Mouse (Mus musculus): ENCODE measurements around the gene Tle2. TPM values are rescaled to one million over a fixed set of nuclear protein-coding genes. Genes with fewer than 3 reads are reported as not detected.
A peak's percentile ranks its signal among the peaks of the same experiment; 100 is the strongest.

The Tle2 gene
- total RNA-seq, 2 experiments from 2014 or later: 31.6 to 31.8 TPM

- DNase-seq (ENCODE audit: low spot score in 2 of 2): no peak
Measured at GRCm38 (mm10) chr10:81572975-81573374, 1.4 kb upstream of the Tle2 start.

GRCm38 (mm10) chr10:81575208-81575631, 859 bp downstream of the Tle2 start:
- DNase-seq (ENCODE audit: low spot score in 2 of 2): no peak

- no peak for DNase-seq (ENCODE audit: low spot score in 2 of 2)
Measured at GRCm38 (mm10) chr10:81575695-81576094, 1.3 kb downstream of the Tle2 start.

GRCm38 (mm10) chr10:81579967-81580366, 5.6 kb downstream of the Tle2 start:
- DNase-seq (ENCODE audit: low spot score in 2 of 2): no peak

GRCm38 (mm10) chr10:81580441-81581070, 6.2 kb downstream of the Tle2 start:
- DNase-seq (ENCODE audit: low spot score in 2 of 2): no peak

GRCm38 (mm10) chr10:81583347-81583746, 9.0 kb downstream of the Tle2 start:
- DNase-seq (ENCODE audit: low spot score in 2 of 2): no peak

- DNase-seq (ENCODE audit: low spot score in 2 of 2): no peak
Measured at GRCm38 (mm10) chr10:81588739-81589138, 14.4 kb downstream of the Tle2 start.

- no peak for DNase-seq (ENCODE audit: low spot score in 2 of 2)
Measured at GRCm38 (mm10) chr10:81591846-81592245, 17.5 kb downstream of the Tle2 start.

- DNase-seq (ENCODE audit: low spot score in 2 of 2): no peak
Measured at GRCm38 (mm10) chr10:81592631-81593030, 18.3 kb downstream of the Tle2 start.

- no peak for DNase-seq (ENCODE audit: low spot score in 2 of 2)
Measured at GRCm38 (mm10) chr10:81593223-81593622, 18.9 kb downstream of the Tle2 start.

GRCm38 (mm10) chr10:81593935-81594334, 19.6 kb downstream of the Tle2 start:
- DNase-seq (ENCODE audit: low spot score in 2 of 2): no peak

GRCm38 (mm10) chr10:81595599-81595998, 21.2 kb downstream of the Tle2 start:
- DNase-seq (ENCODE audit: low spot score in 2 of 2): no peak

- no peak for DNase-seq (ENCODE audit: low spot score in 2 of 2)
Measured at GRCm38 (mm10) chr10:81596611-81597010, 22.2 kb downstream of the Tle2 start.

GRCm38 (mm10) chr10:81597137-81597950, 23.0 kb downstream of the Tle2 start:
- DNase-seq (ENCODE audit: low spot score in 2 of 2): no peak

GRCm38 (mm10) chr10:81598342-81598741, 24.0 kb downstream of the Tle2 start:
- no peak for DNase-seq (ENCODE audit: low spot score in 2 of 2)

GRCm38 (mm10) chr10:81598871-81599270, 24.5 kb downstream of the Tle2 start:
- no peak for DNase-seq (ENCODE audit: low spot score in 2 of 2)

- DNase-seq (ENCODE audit: low spot score in 2 of 2): no peak
Measured at GRCm38 (mm10) chr10:81599630-81600029, 25.3 kb downstream of the Tle2 start.

GRCm38 (mm10) chr10:81600096-81600495, 25.7 kb downstream of the Tle2 start:
- no peak for DNase-seq (ENCODE audit: low spot score in 2 of 2)

- DNase-seq (ENCODE audit: low spot score in 2 of 2): peak; percentile 88 to 95
Measured at GRCm38 (mm10) chr10:81600738-81601203, 26.4 kb downstream of the Tle2 start, which contains the start of gene Tle6. Gene Tle6, minus strand, starts transcription at chr10:81601073.

- no peak for DNase-seq (ENCODE audit: low spot score in 2 of 2)
Measured at GRCm38 (mm10) chr10:81601396-81601905, 27.1 kb downstream of the Tle2 start.

- peak in 1 of 2 experiments; percentile 52 for DNase-seq (ENCODE audit: low spot score in 2 of 2)
Measured at GRCm38 (mm10) chr10:81602741-81603151, 28.4 kb downstream of the Tle2 start.
